Mouse (Mus musculus) thymus, postnatal 36 days (tissue): Measurements from ENCODE around the gene Snrk.

Experiments
- DNase-seq, 2 experiments: peaks; one replicate each; pipeline ENCODE4 v3.0.0; 2022; ENCODE audit warnings: mixed read lengths in 2 of 2

Gene Snrk

DNA sequence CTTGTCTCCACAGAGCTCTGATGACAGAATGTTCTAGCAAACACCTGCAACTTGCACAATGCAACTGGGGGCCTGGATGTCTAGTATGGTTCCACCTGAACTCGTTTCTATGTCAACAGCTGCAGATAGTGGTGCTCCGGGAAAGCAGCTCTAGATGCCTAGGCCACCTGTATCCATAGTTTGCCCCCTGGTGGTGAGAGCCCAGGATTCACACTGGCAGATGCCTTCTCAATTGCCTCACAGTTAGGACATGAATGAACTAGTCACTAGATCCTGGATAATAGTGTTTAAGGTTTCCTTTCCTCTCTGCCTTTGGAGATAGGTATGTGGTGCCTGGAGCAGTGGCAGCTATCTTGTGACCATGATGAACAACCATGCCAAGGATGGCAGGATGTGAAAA lies 68.0 kb downstream of the Snrk start:
- DNase-seq: peak; percentile 80

DNA sequence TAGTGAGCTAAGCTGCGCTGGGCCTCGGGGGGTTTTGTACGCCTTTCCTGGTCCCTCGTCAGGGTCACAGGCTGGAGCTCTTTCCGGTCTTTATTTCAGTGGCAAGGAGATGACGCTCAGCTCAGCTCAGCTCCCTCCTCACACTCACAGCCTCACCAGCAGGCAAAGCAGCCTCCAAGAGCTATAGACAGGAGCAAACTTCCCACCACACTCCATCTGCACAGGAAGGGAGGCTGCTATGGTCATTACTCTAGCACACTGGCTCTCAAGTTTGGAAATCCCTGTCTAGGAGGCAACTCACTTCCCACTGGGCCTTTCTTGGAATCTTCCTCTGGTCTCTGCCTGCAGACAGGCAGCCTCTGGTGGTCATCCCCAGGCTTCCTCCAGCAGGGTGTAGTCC lies 68.9 kb downstream of the Snrk start:
- DNase-seq: no peak

- DNase-seq: no peak
Measured at GRCm38 (mm10) chr9:122186643-122187226, 69.7 kb downstream of the Snrk start.

GRCm38 (mm10) chr9:122187451-122187921 lies 70.4 kb downstream of the Snrk start:
- no peak for DNase-seq

GRCm38 (mm10) chr9:122188724-122189123 lies 71.7 kb downstream of the Snrk start:
- DNase-seq: peak; percentile 71 to 82

DNA sequence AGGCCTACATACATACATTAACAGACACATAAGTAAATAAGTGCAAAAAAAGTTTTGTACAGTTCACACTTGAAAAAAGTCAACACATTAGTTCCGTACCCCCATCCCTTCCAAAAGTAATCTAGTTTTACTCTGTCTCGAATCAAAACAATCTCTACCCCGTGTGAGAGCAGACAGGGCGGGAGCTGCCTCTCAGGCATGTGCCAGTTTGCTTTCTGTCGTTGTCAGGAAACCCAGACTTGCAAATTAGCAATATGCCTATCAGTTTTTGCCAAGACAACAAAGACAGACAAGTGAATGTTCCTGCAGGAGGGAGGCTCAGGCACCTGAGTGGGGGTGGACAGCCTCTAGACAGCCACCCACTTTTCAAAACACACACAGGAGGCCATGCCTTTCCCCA lies 76.3 kb downstream of the Snrk start:
- no peak for DNase-seq

DNA sequence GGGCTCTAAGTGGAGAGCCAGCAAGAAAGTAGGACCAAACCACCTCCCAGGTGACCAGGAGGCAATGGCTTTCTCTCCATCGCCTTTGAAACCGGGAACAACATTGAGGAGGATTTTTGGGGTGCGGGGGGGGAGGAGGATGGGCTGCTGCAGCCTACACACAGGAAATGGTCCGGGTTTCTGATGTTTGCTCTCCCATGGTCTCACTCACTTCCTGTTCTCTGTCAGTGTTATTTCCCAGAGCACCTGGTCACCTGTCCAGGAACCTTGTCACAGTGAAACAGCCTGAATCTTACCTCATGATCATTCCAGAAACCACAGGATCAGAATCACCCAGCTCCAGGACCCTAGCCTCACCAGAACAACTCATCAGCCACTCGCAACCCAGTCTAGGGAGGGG lies 76.8 kb downstream of the Snrk start:
- DNase-seq: peak in 1 of 2 experiments; percentile 18

DNA sequence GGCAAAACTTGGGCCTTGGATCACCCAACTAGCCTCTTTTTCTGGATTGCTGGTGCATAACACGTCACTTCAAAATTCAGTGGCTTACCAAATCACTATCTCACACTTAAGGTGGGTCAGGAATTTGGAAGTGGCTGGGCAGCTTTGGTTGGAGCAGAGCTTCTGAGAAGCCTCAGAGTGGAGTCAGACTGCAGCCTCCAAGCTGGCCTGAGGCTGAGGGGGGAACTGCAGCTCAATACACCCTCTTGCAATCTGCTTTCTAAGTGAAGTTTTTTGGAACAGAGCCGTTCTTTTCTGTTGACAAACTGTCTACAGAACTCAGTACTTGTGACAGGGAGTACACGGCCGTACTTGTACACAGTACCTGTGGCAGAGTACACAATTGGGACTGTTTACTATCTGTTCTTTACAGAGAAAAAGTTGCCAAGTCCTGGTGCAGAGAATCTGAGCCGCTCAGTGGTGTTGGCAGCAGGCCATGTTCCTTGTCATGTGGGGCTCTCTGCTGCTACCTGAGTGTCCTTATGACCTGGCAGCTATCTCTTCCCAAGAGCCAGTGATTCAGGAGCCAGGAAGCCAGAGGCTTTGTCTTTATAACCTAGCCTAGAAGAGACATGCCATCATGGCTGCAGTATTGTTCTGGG lies 78.1 kb downstream of the Snrk start:
- DNase-seq: no peak

DNA sequence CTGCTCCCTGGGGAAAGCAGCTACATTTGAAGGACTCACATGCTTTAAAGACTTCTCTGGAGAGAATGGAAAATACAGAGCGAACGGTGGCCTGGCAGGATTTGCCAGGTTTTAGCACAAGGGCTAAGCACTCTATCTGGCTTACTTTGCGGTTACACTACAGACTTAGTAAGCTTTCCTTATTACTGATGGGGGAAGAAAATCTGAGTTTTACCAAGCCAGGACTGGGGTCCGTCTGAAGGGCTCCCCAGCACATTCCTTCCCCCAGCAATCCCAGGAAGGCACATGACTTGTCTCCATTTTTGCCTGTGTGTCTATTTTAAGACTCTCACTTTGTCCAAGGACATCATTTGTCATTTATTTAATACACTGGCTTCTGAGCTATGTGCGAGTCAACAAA lies 80.0 kb downstream of the Snrk start:
- no peak for DNase-seq

GRCm38 (mm10) chr9:122198621-122199020 lies 81.6 kb downstream of the Snrk start:
- DNase-seq: no peak

DNA sequence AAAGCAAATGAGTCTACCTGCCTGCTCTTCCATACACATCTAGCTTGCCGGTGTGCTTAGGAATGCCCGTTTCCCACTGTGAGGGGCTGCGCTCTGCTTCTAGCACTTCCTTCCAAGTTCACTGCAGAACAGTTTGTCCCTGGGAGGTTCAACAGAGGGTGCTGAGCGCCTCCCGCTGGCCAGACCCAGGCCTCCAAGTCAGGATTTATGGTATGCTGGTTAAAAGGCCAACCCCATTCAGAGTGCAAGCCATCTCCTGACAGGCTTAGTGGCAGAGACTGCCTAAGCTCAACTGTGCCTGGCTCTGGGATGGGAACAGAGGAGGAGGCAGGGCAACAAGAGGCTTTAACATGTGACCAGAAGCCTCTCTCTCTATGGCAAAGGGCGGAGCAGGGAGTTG lies 82.2 kb downstream of the Snrk start:
- peak; percentile 70 for DNase-seq

DNA sequence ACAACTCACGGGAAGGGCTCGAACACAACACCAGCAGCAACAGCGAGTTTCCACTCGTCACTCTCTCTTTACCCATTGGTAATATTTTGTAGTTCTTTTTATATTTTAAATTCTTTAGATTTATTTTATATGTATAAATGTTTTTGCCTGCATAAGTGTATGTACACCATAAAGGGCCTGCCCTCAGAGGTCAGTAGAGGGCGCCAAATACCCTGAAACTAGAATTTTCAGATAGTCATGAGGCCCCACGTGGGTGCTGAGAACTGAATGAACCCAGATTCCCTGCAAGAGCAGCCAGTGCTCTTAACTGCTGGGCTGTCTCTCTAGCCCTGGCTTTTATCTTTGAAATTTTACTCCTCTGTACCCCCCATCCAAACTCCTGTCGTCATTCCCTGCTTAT lies 87.4 kb downstream of the Snrk start:
- DNase-seq: peak; percentile 52 to 54

DNA sequence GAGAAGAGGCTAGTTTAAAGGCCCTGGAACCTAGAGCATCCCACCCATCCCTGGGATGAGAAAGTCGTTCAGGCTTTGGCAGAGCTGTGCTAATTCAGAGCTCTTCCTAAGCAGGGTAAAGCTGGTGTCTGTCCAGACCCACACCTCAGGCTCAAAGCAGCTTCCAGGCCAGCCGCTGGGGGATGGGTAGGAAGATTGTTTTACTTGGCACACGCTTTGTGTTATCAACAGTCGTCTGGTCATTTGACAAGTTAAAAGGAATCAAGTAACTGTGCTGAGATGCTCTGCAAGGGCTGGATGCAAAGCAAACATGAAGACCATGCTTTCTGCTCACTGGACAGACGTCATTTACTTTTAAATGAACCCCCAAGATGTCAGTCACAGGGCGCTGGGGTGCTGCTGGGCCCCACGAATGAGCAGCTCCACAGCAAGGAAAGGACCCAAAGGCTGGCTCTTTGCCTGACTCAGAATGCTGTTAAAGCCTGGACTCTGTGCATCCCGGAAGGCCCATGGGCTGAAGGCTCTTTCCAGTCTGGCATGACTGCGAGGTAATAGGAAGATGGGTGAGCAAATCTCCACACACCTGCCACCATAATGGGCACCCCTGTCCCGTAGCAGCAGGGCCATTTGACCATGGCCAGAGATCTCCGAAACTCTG lies 88.6 kb downstream of the Snrk start:
- DNase-seq: no peak

DNA sequence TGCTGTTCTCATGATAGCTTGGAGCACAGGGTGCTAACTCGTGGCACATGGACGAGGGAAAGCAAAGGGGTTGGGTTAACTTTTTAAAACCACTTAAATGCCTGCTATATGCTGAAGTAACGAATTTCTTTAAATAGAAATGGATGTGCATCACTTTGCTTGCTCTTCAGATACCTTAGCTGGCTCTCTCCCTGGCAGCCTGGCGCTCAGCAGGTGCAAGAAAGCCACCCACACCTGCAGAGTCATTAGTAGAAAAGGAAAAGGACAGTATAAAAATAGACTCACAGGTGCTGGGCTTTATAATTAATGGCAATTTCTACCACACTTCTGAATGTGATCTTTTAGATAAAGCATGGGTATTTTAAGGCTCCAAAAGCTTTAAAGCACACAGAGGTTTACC lies 91.2 kb downstream of the Snrk start:
- DNase-seq: no peak

DNA sequence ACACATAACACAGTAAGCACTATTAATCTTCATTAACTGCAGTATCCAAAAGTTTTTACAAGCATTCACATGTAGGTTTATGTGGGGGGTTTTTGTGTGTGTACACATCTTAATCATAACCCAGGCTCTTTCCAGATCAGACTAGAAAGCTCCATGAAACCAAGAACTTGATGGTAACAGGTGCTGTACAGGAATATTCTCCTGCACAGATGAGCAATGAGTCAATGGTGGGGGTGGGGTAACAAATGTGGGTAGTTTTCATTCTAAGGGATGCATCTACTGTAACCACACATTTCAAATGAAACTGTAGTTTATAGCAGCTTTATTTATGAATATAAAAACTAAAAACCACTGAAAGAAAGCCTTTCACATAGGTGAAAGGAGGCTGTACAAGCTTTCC lies 98.1 kb downstream of the Snrk start:
- DNase-seq: no peak

GRCm38 (mm10) chr9:122216945-122217529 lies 100.0 kb downstream of the Snrk start:
- no peak for DNase-seq
